Mouse (Mus musculus): ENCODE measurements around the gene Ms4a13. TPM values are rescaled to one million over a fixed set of nuclear protein-coding genes. Genes with fewer than 3 reads are reported as not detected.
A peak's percentile ranks its signal among the peaks of the same experiment; 100 is the strongest.
"Not testable (repeated sequence)": the region's sequence is repeated elsewhere in the genome, so short reads cannot be mapped to it uniquely, and the experiment has no call there.

Gene Ms4a13
- not detected for total RNA-seq (2021)
- long read RNA-seq, experiment 1 = 0 reads
- long read RNA-seq, experiment 2 = 0 reads

DNA sequence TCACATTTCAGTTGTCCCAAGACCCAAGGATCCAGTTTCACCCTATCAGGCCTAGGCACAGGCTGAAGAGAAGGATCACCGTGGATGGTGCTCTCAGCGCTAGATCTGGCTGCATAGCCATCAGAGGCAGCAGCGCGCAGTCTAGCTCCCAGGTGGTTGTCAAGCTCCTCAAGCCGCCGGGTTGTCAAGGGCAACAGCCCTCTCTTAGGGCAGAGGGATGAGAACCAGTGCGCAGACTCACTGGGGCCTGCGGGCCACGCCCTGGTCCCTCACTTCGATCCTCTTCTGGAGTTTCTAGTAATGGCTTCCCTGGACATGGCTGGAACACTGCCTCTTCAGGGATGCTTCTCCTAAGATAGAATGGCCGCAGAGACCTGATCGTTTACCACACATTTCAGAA lies at the start of gene Ms4a13:
Gene Ms4a13, minus strand, starts transcription at position 192 of the 400 bp plus-strand sequence.
- no peak for DNase-seq

DNA sequence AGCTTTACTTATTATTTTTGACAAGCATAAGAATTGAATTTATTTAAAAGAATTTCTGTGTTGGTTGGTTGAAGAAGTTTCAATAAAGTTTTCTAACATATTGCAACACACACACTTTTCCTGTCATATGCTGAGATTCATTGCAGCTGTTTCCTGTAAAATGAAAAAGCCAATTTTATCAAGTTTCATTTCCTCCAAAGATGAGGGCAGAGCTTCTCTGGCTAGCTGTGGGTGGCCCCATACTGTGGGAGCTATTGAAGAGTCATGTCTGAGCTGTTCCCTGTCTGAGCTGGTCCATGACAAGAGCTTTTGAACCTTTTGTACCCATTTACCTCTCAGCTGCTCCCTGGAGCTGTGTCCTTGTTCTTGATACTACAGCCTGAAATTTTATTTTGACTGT lies 47.7 kb upstream of the Ms4a13 start:
- no peak for DNase-seq

DNA sequence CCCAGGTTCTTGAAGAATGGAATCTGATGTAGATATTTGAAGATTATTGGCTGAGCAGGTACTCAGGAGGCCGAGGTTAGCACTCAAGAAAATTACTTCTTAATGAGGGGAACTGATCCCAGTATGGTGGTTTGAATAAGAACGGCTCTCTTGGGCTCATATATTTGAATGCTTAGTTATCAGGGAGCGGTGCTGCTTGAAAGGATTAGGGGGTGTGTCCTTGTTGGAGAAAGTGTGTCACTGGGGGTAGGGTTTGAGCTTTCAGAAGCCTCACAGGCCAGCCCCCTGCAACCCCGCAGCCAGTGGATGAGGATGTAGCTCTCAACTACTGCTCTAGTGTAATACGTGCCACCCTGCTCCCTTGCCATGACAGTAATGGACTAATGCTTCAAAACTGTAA lies 46.0 kb upstream of the Ms4a13 start:
- DNase-seq = no peak

DNA sequence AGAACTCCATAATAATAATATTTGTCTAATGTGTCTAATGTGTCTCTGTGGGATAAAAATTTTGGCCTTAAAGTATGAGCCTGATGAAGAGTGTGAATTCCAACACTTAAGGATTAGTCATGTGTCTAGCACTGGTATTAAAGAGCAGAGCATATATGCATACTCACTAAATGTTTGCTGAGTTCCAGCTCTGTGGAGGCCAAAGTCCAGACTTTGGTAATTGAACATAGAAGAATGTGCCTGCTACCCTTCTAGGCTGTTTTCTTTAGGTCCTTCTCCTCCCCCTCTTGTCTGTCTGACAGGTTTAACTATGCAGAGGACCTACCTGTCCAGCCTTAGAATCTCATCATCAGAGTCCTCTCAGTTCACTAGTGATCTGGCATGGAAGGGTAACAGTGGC lies 39.3 kb upstream of the Ms4a13 start:
- no peak for DNase-seq

DNA sequence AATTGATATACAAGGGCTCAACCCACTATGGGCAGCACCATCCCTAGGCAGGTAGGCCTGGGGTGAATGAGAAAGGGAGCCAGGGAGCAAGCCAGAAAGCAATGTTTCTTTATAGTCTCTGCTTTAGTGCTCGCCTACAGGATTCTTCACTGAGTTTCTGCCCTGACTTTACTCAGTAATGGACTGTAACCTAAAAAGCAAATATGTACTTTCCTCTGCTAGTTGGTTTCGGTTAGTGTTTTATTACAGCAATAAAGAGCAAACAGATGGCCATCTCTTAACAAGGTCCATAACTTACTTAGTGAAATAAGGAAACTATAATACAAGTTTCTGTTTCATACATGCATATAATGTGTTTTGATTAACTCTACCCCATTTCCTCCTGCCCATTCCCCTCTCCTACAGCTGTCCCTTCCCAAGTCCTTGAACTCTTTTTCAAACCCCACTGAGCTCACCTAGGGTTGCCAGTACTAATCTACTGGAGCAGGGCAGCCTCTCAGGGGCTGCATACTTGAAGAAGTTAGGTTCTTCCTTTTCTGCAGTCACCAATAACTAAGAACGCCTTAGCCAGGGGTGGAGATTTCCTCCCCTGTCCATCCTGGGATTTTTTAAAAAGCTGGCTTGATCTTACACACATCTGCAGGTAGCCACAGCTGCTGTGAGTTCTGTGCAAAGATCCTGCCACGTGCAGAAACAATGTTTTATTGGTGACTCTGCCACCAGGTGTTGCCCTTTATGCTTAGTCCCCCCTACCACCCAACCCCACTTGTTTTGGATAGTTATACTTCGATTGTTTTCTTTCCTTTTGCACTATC lies 38.6 kb upstream of the Ms4a13 start:
- no peak for DNase-seq

DNA sequence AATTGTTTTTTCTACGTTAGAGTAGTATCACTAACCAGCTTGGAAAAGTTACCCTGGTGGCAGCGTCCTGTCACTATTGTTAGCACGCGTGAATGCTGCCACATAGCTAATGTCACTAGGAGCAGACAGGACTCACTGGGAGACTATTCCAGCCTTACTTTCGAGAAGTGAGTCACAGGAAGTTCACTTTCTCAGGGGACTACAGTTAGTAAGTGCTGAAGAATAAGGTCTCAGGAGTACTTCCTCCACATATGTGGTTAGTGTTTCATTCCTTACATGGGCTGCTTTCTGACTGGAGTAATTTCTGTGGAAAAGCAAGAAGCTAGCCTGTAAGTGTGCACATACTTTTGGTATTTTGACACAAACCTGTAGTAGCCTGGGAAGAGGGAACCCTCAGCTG lies 37.7 kb upstream of the Ms4a13 start:
- no peak for DNase-seq

DNA sequence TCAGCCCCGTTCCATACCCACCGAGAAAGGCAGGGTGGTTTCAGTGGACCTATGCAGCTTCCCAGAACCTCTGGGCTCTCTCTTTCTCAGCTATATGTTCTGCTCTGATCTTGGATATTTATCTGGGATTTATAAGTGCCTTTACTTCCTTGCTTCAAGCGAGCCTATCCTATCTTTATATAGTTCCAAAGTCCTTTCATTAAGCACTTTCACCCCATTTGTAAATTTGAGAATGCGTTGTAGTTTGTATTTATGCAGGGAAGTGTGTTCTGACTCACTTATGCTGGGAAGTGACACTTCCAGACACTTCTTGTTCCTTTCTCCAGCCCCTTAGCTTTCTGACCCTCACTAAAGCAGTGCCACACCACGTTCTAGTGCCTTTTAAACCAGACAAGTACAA lies 35.8 kb upstream of the Ms4a13 start, which contains the start of gene Ms4a12:
Gene Ms4a12, minus strand, starts transcription at position 101 of the 400 bp plus-strand sequence.
- DNase-seq = no peak

DNA sequence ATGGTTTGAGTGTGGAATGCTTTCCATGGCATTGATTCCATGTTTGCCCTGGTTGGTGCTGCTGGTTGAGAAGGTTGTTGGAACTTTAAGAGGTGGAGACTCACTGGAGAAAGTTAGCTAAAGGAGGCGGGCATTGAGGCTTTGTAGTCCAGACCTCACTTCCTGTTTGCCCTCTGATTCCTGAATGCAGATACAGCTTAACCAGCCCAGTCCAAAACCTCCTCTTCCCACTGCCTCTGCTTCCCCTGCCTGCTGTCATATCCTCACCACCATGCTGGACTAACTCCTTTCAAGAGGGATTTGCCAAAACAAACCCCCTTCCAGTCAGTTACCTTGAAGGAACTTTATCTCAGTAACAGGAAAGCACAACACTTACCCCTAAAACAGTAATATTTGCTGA lies 4.0 kb downstream of the Ms4a13 start:
- DNase-seq = no peak

DNA sequence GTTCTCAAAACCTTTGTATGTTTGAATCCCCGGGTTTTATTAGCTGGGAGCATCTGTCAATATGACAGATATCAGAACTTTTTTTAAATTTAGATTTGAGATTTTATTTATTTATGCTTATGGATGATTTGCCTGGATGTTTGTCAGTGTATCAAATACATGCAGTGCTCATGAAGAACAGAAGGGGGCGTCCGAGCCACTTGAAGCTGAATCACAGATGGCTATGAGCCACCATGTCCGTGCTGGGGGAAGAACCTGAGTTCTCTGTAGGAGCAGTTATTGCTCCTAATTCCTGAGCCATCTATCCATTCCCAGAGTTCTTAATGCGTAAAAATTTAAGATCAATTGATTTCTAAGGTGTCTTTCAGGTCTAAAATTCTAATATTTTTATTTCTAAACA lies 12.4 kb downstream of the Ms4a13 start:
- DNase-seq = peak; percentile 18 to 34

DNA sequence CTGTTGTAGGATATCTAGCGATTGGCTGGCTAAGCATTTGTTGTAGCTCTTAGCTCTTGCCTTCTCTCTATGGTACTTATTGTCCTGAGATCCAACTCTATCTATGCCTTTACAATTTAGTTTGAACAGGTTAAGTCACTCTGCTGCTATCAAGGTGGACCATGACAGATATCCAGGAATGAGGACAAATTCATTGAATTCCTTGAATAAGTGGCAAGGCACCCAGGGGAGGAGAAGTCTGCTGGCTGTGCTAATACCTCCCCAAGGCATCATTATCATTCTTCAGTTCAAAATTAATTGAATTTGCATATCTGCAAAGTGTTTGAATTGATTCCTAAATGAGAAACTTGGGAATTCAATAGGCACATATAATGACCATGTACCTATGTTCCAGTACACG lies 19.1 kb downstream of the Ms4a13 start:
- DNase-seq = no peak

DNA sequence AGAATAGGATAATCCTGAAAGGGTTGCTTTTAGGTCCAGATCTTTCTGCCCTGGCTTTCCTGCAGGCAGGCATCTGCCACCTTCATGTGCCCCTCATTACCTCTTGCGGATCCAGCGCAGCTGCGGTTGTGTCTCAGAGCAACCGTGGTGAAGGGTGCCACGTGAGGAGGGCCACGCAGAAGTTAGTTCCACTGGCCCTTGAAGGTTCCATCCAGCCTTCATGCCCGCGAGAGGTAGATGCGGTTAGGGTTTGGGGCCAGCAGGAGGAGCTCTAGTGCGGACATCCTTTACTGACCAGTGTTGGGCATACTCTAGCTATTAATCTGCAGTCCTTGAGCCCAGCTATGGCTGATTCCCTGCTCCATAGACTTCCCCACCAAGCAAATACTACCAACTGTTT lies 31.4 kb downstream of the Ms4a13 start, which contains the start of gene 1700025F22Rik:
Gene 1700025F22Rik, minus strand, starts transcription at position 149 of the 400 bp plus-strand sequence.
- peak; percentile 8 for DNase-seq

DNA sequence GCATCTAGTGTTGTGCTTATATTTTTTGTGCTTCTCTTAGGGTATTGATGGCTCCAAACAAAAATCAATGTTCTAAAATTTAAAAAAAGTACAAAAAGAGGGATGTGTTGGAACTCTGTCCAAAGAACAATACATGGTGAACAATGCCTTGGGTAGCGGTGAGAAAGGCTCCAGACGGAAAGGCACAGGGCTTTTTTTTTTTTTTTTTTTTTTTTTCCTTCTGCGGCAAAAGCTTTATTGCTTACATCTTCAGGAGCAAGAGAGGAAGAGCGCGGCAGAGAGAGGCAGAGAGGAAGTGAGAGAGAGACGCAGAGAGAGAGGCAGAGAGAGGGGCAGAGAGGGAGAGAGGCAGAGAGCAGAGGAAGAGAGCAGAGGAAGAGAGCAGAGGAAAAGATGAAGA lies 38.6 kb downstream of the Ms4a13 start:
- not testable (repeated sequence) for DNase-seq

DNA sequence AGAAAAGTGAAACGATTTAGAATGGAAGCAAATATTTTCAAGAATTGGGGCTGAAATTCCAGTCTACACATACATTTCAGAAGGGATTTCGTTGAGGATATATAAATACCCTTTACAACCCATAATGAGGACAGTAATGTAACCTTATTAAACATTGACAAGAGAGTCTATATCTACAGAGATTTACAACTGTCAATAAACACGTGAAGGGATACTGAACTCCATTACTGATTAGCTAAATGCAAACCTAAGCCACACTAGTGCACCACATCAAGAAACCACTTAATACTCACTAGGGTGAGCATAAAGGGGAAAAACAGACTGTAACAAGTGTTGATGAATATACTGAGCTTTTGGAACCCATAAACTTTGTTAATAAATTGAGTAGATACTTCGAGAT lies 61.2 kb downstream of the Ms4a13 start:
- no peak for DNase-seq

DNA sequence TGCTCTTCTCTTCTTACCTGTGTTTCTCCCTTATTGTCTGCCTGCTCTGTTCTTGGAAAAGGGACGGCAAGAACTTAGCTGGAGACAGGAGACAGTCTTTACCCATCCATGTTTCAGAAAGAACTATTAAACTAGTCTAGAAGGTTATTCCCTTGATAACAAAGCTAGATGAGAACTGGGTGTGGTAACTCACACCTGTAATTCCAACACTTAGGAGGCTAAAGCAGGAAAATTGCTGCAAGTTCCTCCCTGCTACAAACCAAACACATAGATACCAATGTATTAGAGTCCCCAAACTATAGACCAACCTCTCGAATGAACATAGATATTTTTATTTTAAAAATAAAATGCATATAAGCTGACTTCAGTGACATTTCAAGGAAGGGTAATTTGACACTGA lies 61.7 kb downstream of the Ms4a13 start:
- DNase-seq = no peak

DNA sequence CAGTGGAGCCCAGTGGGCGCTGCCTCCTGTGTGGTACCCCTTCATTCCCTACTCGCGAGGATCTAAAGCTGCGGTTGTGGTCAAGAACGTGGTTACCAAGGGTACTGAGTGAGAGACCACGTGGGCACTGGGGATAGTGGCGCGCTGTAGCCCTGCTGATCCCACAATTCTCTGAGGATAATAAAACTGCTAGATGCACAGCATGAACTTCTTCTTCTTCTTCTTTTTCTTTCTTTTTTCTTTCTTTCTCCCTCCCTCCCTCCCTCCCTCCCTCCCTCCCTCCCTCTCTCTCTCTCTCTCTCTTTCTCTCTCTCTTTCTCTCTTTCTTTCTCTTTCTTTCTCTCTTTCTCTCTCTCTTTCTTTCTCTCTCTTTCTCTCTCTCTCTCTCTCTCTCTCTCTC lies 65.8 kb downstream of the Ms4a13 start, which contains the start of gene 1700017D01Rik:
Gene 1700017D01Rik, minus strand, starts transcription at position 101 of the 400 bp plus-strand sequence.
- not testable (repeated sequence) for DNase-seq

DNA sequence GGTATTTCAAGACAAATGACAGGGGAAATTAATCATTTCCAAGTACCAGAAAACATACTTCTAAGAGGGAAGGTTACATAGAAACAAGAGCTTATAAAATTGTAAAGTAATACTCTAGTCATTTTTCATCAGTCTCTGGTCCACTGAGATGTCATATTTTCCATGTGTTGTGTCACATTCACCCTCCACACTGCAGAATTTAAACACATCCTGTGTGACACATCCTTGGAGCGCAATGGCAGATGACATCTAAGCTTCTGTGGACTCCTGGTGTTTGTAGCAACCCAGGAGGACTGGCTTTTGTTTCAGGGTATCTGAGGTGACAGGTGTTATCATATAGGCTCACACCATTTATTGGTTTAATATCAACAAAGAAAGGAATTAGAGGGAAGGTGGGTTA lies 66.8 kb downstream of the Ms4a13 start:
- no peak for DNase-seq

DNA sequence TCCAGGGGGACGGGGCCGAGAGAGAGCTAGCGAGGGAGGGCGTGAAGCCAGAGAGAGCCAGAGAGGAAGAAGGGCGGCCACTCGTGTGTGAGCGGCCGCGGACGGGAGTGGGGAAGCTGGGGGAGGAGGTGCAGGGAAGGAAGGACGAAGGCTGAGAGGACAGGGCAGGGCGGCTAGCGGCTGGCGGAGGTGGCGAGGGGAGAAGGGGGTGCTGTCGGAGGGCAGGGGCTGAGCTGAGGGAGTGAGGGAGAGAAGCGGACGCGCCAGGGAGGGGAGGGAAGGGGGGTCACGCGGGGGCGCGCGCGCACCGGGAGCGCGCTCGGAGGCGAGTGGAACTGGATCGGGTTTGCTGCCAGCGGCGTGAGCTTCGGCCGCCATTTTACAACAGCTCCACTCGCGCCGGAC lies 75.5 kb downstream of the Ms4a13 start:
- DNase-seq = peak; percentile 15 to 17

Other genes starting within 250 kb of the Ms4a13 start
- gene Ccdc86, start 247.5 kb downstream of the Ms4a13 start, total RNA-seq (2021) = 10 to 100 TPM; 16.8 to 18.4 TPM
- gene Ms4a10, start 222.1 kb downstream of the Ms4a13 start, total RNA-seq (2021) = 10 to 100 TPM in 1 of 2 experiments, under 1 TPM in 1; 0.73 to 23.5 TPM
- not detected for gene Ms4a15, start 203.5 kb downstream of the Ms4a13 start, total RNA-seq (2021)
- not detected for gene Ms4a18, start 178.7 kb downstream of the Ms4a13 start, total RNA-seq (2021)
- 1 to 10 TPM; 1.4 to 3.9 TPM for gene Ms4a8a, start 115.6 kb downstream of the Ms4a13 start, total RNA-seq (2021)
- not detected for gene 1700017D01Rik, start 65.9 kb downstream of the Ms4a13 start, total RNA-seq (2021)
- gene 1700025F22Rik, start 31.4 kb downstream of the Ms4a13 start, total RNA-seq (2021) = not detected
- gene Ms4a12, start 35.7 kb upstream of the Ms4a13 start, total RNA-seq (2021) = not detected
- under 1 TPM; 0.10 to 0.20 TPM for gene Ms4a1, start 69.5 kb upstream of the Ms4a13 start, total RNA-seq (2021)
- not detected for gene Ms4a5, start 87.1 kb upstream of the Ms4a13 start, total RNA-seq (2021)
- under 1 TPM in 1 of 2 experiments, not detected in 1; 0.10 TPM for gene Ms4a14, start 117.7 kb upstream of the Ms4a13 start, total RNA-seq (2021)
- 1 to 10 TPM in 1 of 2 experiments, under 1 TPM in 1; 0.79 to 2.9 TPM for gene Ms4a7, start 139.4 kb upstream of the Ms4a13 start, total RNA-seq (2021)
- 1 to 10 TPM; 4.4 to 9.7 TPM for gene Ms4a4a, start 178.8 kb upstream of the Ms4a13 start, total RNA-seq (2021)
- under 1 TPM; 0.72 to 0.73 TPM for gene Ms4a4c, start 208.0 kb upstream of the Ms4a13 start, total RNA-seq (2021)
- under 1 TPM; 0.59 to 0.76 TPM for gene Ms4a4b, start 246.8 kb upstream of the Ms4a13 start, total RNA-seq (2021)